Mouse (Mus musculus) liver, adult 2 months (tissue): ENCODE results near the gene Pcolce2.

Experiments used
- CTCF ChIP-seq: fragments of 200-500 bp; IDR thresholded peaks from 2 replicates; pipeline ENCODE4 v1.5.1; 2011; ENCODE audit warnings: low read depth, low read length, control low read depth
- POLR2A ChIP-seq: fragments of 200-500 bp; IDR thresholded peaks from 2 replicates; pipeline ENCODE4 v1.6.1; 2011; ENCODE audit warnings: low read length, control low read depth; ENCODE audit not compliant: insufficient read depth; ENCODE audit errors: extremely low read depth

- TF ChIP-seq CTCF: no peak
- TF ChIP-seq POLR2A: no peak
Measured at GRCm38 (mm10) chr9:95679966-95680365, 42.6 kb downstream of the Pcolce2 start.
